Mouse (Mus musculus): Measurements from ENCODE around the gene Wdr62. TPM values are rescaled to one million over a fixed set of nuclear protein-coding genes. Genes with fewer than 3 reads are reported as not detected.

The Wdr62 gene
- polyA plus RNA-seq, 1 experiment from 2014 or later, result 2.4 TPM

- Histone ChIP-seq H3K36me3 (ENCODE audit: control insufficient read depth, insufficient read depth, low read length) (no peaks in the 10 kb centered on the region), H3K27me3 (ENCODE audit: control insufficient read depth, insufficient read depth, low read length) (no peaks in the 10 kb centered on the region), H3K9me3 (ENCODE audit: control insufficient read depth, low read length) (no peaks in the 10 kb centered on the region), H3K4me2 (replicated peaks; ENCODE audit: low read depth) (peak overlapping the region; percentile 43; the same call in 1 of the 2 replicates), H3K9ac (ENCODE audit: low read length) (no peak overlapping the region), H3K4me1 (replicated peaks; ENCODE audit: control insufficient read depth, insufficient read depth) (no peaks in the 10 kb centered on the region), H3K4me3 (ENCODE audit: low read depth, low read length) (peak overlapping the region; percentile 24; the same call in 1 of the 2 replicates), H3K27ac (replicated peaks) (no peak overlapping the region)
- TF ChIP-seq EP300 (optimal IDR thresholded peaks at IDR 0.05) (no peak), CTCF (IDR thresholded peaks at IDR 0.05; ENCODE audit: low read depth) (no peak)
- ATAC-seq (ENCODE audit: low FRiP score, low TSS enrichment) (no peak), DNase-seq (ENCODE audit: low spot score) (no peak)
- 55% methylated on average over 13 of the region's 13 CpGs for WGBS
Observed at GRCm38 (mm10) chr7:30315559-30316529, 35.6 kb upstream of the Wdr62 start.

- peak within 1 kb of the TSS; percentile 47 for H3K9ac ChIP-seq (ENCODE audit: low read length)
- 3% methylated on average over 9 of the region's 9 CpGs for WGBS
- TF ChIP-seq EP300 (optimal IDR thresholded peaks at IDR 0.05), result no peak
- TF ChIP-seq CTCF (IDR thresholded peaks at IDR 0.05; ENCODE audit: low read depth), result no peak
- H3K27me3 ChIP-seq (ENCODE audit: control insufficient read depth, insufficient read depth, low read length), result no peaks in the 10 kb centered on the region
- H3K4me2 ChIP-seq (replicated peaks; ENCODE audit: low read depth), result peak within 1 kb of the TSS; percentile 43
- H3K36me3 ChIP-seq (ENCODE audit: control insufficient read depth, insufficient read depth, low read length), result no peaks in the 10 kb centered on the region
- DNase-seq (ENCODE audit: low spot score) (peak; percentile 63), ATAC-seq (ENCODE audit: low FRiP score, low TSS enrichment) (peak; percentile 31; the same call in 1 of the 2 replicates)
- H3K9me3 ChIP-seq (ENCODE audit: control insufficient read depth, low read length), result no peaks in the 10 kb centered on the region
- no peak within 1 kb of the TSS for H3K27ac ChIP-seq (replicated peaks)
- peak within 1 kb of the TSS; percentile 24 for H3K4me3 ChIP-seq (ENCODE audit: low read depth, low read length)
- no peaks in the 10 kb centered on the region for H3K4me1 ChIP-seq (replicated peaks; ENCODE audit: control insufficient read depth, insufficient read depth)
Observed at GRCm38 (mm10) chr7:30314721-30315155, 34.5 kb upstream of the Wdr62 start, which contains the start of gene Syne4. Syne4 (plus strand) TSS chr7:30314807.

- Histone ChIP-seq H3K4me2 (replicated peaks; ENCODE audit: low read depth) (no peak overlapping the region), H3K27me3 (ENCODE audit: control insufficient read depth, insufficient read depth, low read length) (no peaks in the 10 kb centered on the region), H3K9me3 (ENCODE audit: control insufficient read depth, low read length) (no peaks in the 10 kb centered on the region), H3K9ac (ENCODE audit: low read length) (no peak overlapping the region; the same call in 1 of the 2 replicates), H3K36me3 (ENCODE audit: control insufficient read depth, insufficient read depth, low read length) (no peaks in the 10 kb centered on the region), H3K4me3 (ENCODE audit: low read depth, low read length) (no peak overlapping the region), H3K4me1 (replicated peaks; ENCODE audit: control insufficient read depth, insufficient read depth) (no peaks in the 10 kb centered on the region), H3K27ac (replicated peaks) (no peak overlapping the region)
- DNase-seq (ENCODE audit: low spot score) (no peak), ATAC-seq (ENCODE audit: low FRiP score, low TSS enrichment) (no peak)
- TF ChIP-seq CTCF (IDR thresholded peaks at IDR 0.05; ENCODE audit: low read depth) (no peak), EP300 (optimal IDR thresholded peaks at IDR 0.05) (no peak)
- 50% methylated on average over 27 of the region's 27 CpGs for WGBS
Observed at GRCm38 (mm10) chr7:30313666-30314320, 33.6 kb upstream of the Wdr62 start.

GRCm38 (mm10) chr7:30310136-30310535 is 29.9 kb upstream of the Wdr62 start:
- ATAC-seq (ENCODE audit: low FRiP score, low TSS enrichment), result no peak
- H3K9ac ChIP-seq (ENCODE audit: low read length), result no peak overlapping the region
- H3K27ac ChIP-seq (replicated peaks), result no peak overlapping the region
- H3K4me2 ChIP-seq (replicated peaks; ENCODE audit: low read depth), result no peak overlapping the region
- 90% methylated on average over 12 of the region's 12 CpGs for WGBS
- no peak for DNase-seq (ENCODE audit: low spot score)
- no peaks in the 10 kb centered on the region for H3K27me3 ChIP-seq (ENCODE audit: control insufficient read depth, insufficient read depth, low read length)
- TF ChIP-seq EP300 (optimal IDR thresholded peaks at IDR 0.05), result no peak
- H3K4me3 ChIP-seq (ENCODE audit: low read depth, low read length), result no peak overlapping the region
- 0 out of 2 replicates have a peak, but pooled peaks cover 3% of the 10 kb centered on the region for H3K4me1 ChIP-seq (replicated peaks; ENCODE audit: control insufficient read depth, insufficient read depth)
- peaks cover 3% of the 10 kb centered on the region; the same call in 1 of the 2 replicates for H3K36me3 ChIP-seq (ENCODE audit: control insufficient read depth, insufficient read depth, low read length)
- H3K9me3 ChIP-seq (ENCODE audit: control insufficient read depth, low read length), result no peaks in the 10 kb centered on the region

- Histone ChIP-seq H3K27me3 (ENCODE audit: control insufficient read depth, insufficient read depth, low read length) (no peaks in the 10 kb centered on the region), H3K27ac (replicated peaks) (no peak overlapping the region), H3K9ac (ENCODE audit: low read length) (peak overlapping the region; percentile 65), H3K4me2 (replicated peaks; ENCODE audit: low read depth) (peak overlapping the region; percentile 62), H3K4me3 (ENCODE audit: low read depth, low read length) (peak overlapping the region; percentile 69), H3K9me3 (ENCODE audit: control insufficient read depth, low read length) (no peaks in the 10 kb centered on the region), H3K36me3 (ENCODE audit: control insufficient read depth, insufficient read depth, low read length) (peaks cover 3% of the 10 kb centered on the region; the same call in 1 of the 2 replicates), H3K4me1 (replicated peaks; ENCODE audit: control insufficient read depth, insufficient read depth) (0 out of 2 replicates have a peak, but pooled peaks cover 3% of the 10 kb centered on the region)
- no peak for ATAC-seq (ENCODE audit: low FRiP score, low TSS enrichment)
- 53% methylated on average over 15 of the region's 15 CpGs for WGBS
- DNase-seq (ENCODE audit: low spot score), result no peak
- TF ChIP-seq CTCF (IDR thresholded peaks at IDR 0.05; ENCODE audit: low read depth) (no peak), EP300 (optimal IDR thresholded peaks at IDR 0.05) (no peak)
Observed at GRCm38 (mm10) chr7:30309395-30310129, 29.3 kb upstream of the Wdr62 start.
